Comparison of ENCODE assay signal across 9 mouse cellular contexts in genomic region chr2:32895606-32896106, GRCm38 (mm10). TPM values are rescaled to one million over a fixed set of nuclear protein-coding genes. Genes with fewer than 3 reads are reported as not detected.
DNase-seq lines count a peak whose midpoint lies in the region; ATAC-seq and TF ChIP-seq lines count a peak whose summit lies in the region.
"Had no signal": no experiment of that assay in that cellular context is flagged by ENCODE, and none has a peak within 500 bp of the region (broad histone marks: within the 10 kb centered on the region; RNA-seq: fewer than 3 reads in every experiment).

No protein-coding gene starts in this region.

- H3K36me3 ChIP-seq in forebrain, postnatal 0 days (ENCODE audit: insufficient read depth) = 0 out of 2 replicates have a peak, but pooled peaks cover 2% of the 10 kb centered on the region
- H3K36me3 ChIP-seq in limb, embryonic 15.5 days = peaks cover 17% of the 10 kb centered on the region; the same call in 1 of the 2 replicates
- 0 out of 2 replicates have a peak, but pooled peaks cover 6% of the 10 kb centered on the region for H3K36me3 ChIP-seq in stomach, embryonic 15.5 days

- no peak overlapping the region for H3K4me2 ChIP-seq in forebrain, postnatal 0 days (ENCODE audit: low read depth)
- H3K4me2 ChIP-seq in limb, embryonic 15.5 days = no peak overlapping the region
- peak overlapping the region; percentile 33 for H3K4me2 ChIP-seq in stomach, embryonic 15.5 days

- no peak for TF ChIP-seq CTCF in forebrain, postnatal 0 days (IDR thresholded peaks at IDR 0.05; ENCODE audit: low read depth)

- peaks cover 9% of the 10 kb centered on the region; the same call in 1 of the 2 replicates for H3K4me1 ChIP-seq in forebrain, postnatal 0 days (ENCODE audit: insufficient read depth)
- H3K4me1 ChIP-seq in limb, embryonic 15.5 days = peaks cover 60% of the 10 kb centered on the region
- H3K4me1 ChIP-seq in stomach, embryonic 15.5 days = peaks cover 52% of the 10 kb centered on the region

- peak overlapping the region; percentile 10; the same call in 1 of the 2 replicates for H3K9ac ChIP-seq in forebrain, postnatal 0 days
- no peak overlapping the region for H3K9ac ChIP-seq in limb, embryonic 15.5 days
- no peak overlapping the region for H3K9ac ChIP-seq in stomach, embryonic 15.5 days
- H3K9ac ChIP-seq: liver, embryonic 14.5 days had no signal

- H3K27me3 ChIP-seq in forebrain, postnatal 0 days (ENCODE audit: insufficient read depth, low read length) = no peaks in the 10 kb centered on the region
- no peaks in the 10 kb centered on the region for H3K27me3 ChIP-seq in limb, embryonic 15.5 days
- no peaks in the 10 kb centered on the region for H3K27me3 ChIP-seq in stomach, embryonic 15.5 days (replicated peaks)

- ATAC-seq in forebrain, postnatal 0 days = peak; percentile 61
- no peak for ATAC-seq in limb, embryonic 15.5 days (ENCODE audit: insufficient number of reproducible peaks, low FRiP score, low TSS enrichment, low read depth)
- peak; percentile 79 for ATAC-seq in stomach, embryonic 15.5 days (ENCODE audit: insufficient read depth, low FRiP score, low read depth)
- ATAC-seq in megakaryocyte-erythroid progenitor cell, adult 5-6 weeks (replicated peaks; ENCODE audit: low FRiP score, low TSS enrichment, poor library complexity, severe bottlenecking) = no peak

- peak; percentile 67 to 82 for DNase-seq in lung, adult 18-20 months
- no peak for DNase-seq in lung, postnatal 14 days
- peak; percentile 38 for DNase-seq in forebrain, postnatal 0 days
- DNase-seq in urinary bladder, postnatal 10 days (ENCODE audit: low spot score) = no peak
- no peak for DNase-seq in cerebellum, adult 11-12 months

- peak overlapping the region; percentile 67 for H3K27ac ChIP-seq in forebrain, postnatal 0 days (ENCODE audit: low read depth, low read length)
- peak overlapping the region; percentile 72 for H3K27ac ChIP-seq in limb, embryonic 15.5 days
- peak overlapping the region; percentile 87 for H3K27ac ChIP-seq in stomach, embryonic 15.5 days
- H3K27ac ChIP-seq: liver, embryonic 14.5 days had no signal

- 28% methylated on average over 8 of the region's 8 CpGs for WGBS in forebrain, postnatal 0 days
- WGBS in limb, embryonic 15.5 days = 44% methylated on average over 8 of the region's 8 CpGs
- 46% methylated on average over 8 of the region's 8 CpGs for WGBS in stomach, embryonic 15.5 days

- H3K9me3 ChIP-seq in forebrain, postnatal 0 days (ENCODE audit: low read length) = no peaks in the 10 kb centered on the region
- H3K9me3 ChIP-seq in limb, embryonic 15.5 days = no peaks in the 10 kb centered on the region
- H3K9me3 ChIP-seq in stomach, embryonic 15.5 days = no peaks in the 10 kb centered on the region

- H3K4me3 ChIP-seq in forebrain, postnatal 0 days (ENCODE audit: low read depth, low read length) = no peak overlapping the region
- H3K4me3 ChIP-seq in limb, embryonic 15.5 days = no peak overlapping the region
- H3K4me3 ChIP-seq in stomach, embryonic 15.5 days (replicated peaks) = no peak overlapping the region

RNA-seq across cellular contexts. Expression of gene Fam129b, which starts 19.7 kb away (rescaled TPM):
- 38.1 and 43.9 TPM in 2 replicates for total RNA-seq in forebrain, postnatal 0 days (2014; rRNA removed)
- polyA plus RNA-seq in forebrain, postnatal 0 days (2015; fragmentation: Nextera tagmentation; extraction: Ambion mirVana) = 26.6 and 27.7 TPM in 2 replicates
- polyA plus RNA-seq in limb, embryonic 15.5 days (2015; fragmentation: Nextera tagmentation; extraction: Ambion mirVana) = 138 and 152 TPM in 2 replicates
- polyA plus RNA-seq in stomach, embryonic 15.5 days (2015; fragmentation: Nextera tagmentation; extraction: Ambion mirVana) = 67.1 and 73.6 TPM in 2 replicates
- 9.0 and 16.3 TPM in 2 replicates for total RNA-seq in megakaryocyte-erythroid progenitor cell, adult 5-6 weeks (2014; fragmentation: Nextera tagmentation)
- 13.8 TPM in 2 replicates for total RNA-seq in megakaryocyte-erythroid progenitor cell, adult 5-6 weeks (2017)

RNA-seq across cellular contexts. Expression of gene Stxbp1, which starts 48.6 kb away (rescaled TPM):
- total RNA-seq in forebrain, postnatal 0 days (2014; rRNA removed) = 109 and 135 TPM in 2 replicates
- polyA plus RNA-seq in forebrain, postnatal 0 days (2015; fragmentation: Nextera tagmentation; extraction: Ambion mirVana) = 268 and 350 TPM in 2 replicates
- 16.7 and 17.9 TPM in 2 replicates for polyA plus RNA-seq in limb, embryonic 15.5 days (2015; fragmentation: Nextera tagmentation; extraction: Ambion mirVana)
- 20.0 and 21.4 TPM in 2 replicates for polyA plus RNA-seq in stomach, embryonic 15.5 days (2015; fragmentation: Nextera tagmentation; extraction: Ambion mirVana)
- 30.2 and 47.7 TPM in 2 replicates for total RNA-seq in megakaryocyte-erythroid progenitor cell, adult 5-6 weeks (2014; fragmentation: Nextera tagmentation)
- 6.5 and 10.4 TPM in 2 replicates for total RNA-seq in megakaryocyte-erythroid progenitor cell, adult 5-6 weeks (2017)

Comparison
In these comparisons a context has a peak if more than half of its experiments do, and no peak if none do; other contexts are left out.
1. DNase-seq: peak in lung, adult 18-20 months (2 of 2) and forebrain, postnatal 0 days (single experiment); none in lung, postnatal 14 days (single experiment), urinary bladder, postnatal 10 days (single experiment) and cerebellum, adult 11-12 months (single experiment).
2. ATAC-seq: peak in forebrain, postnatal 0 days (single experiment) and stomach, embryonic 15.5 days (single experiment); none in limb, embryonic 15.5 days (single experiment) and megakaryocyte-erythroid progenitor cell, adult 5-6 weeks (single experiment).
3. RNA of gene Stxbp1, which starts 48.6 kb away (polyA plus RNA-seq): 268 to 350 TPM in forebrain, postnatal 0 days; 20.0 to 21.4 TPM in stomach, embryonic 15.5 days and 16.7 to 17.9 TPM in limb, embryonic 15.5 days; every median in the first group is over 10 times any median in the second.
4. Peak in every context shown above with its lines, with median percentiles within 50 percentile points of each other: H3K27ac ChIP-seq.